Mouse (Mus musculus) embryonic facial prominence, embryonic 12.5 days (tissue): ENCODE measurements around the gene Amigo3. TPM values are rescaled to one million over a fixed set of nuclear protein-coding genes. Genes with fewer than 3 reads are reported as not detected.

Experiments
- ATAC-seq: fragments of 200-750 bp; cut with Nextera tagmentation; 2 replicates; pipeline ENCODE4 v1.8.0; 2017; ENCODE audit not compliant: insufficient number of reproducible peaks, insufficient read depth, low FRiP score, low TSS enrichment
- H3K27ac ChIP-seq: fragments of 300-500 bp; sonication (generic); 2 replicates; pipeline ENCODE4 v1.5.1; 2016; ENCODE audit warnings: mild to moderate bottlenecking
- H3K27me3 ChIP-seq: fragments of 300-500 bp; sonication (generic); 2 replicates; pipeline ENCODE4 v1.6.1; 2016; ENCODE audit warnings: mild to moderate bottlenecking, moderate library complexity
- H3K36me3 ChIP-seq: fragments of 300-500 bp; sonication (generic); 2 replicates; pipeline ENCODE4 v1.6.1; 2016; ENCODE audit warnings: mild to moderate bottlenecking
- H3K4me1 ChIP-seq: fragments of 300-500 bp; sonication (generic); 2 replicates; pipeline ENCODE4 v1.6.1; 2016
- H3K4me2 ChIP-seq: fragments of 300-500 bp; sonication (generic); replicated peaks from 2 replicates; pipeline ENCODE4 v1.6.1; 2016; ENCODE audit warnings: mild to moderate bottlenecking, moderate library complexity
- H3K4me3 ChIP-seq: fragments of 300-500 bp; sonication (generic); 2 replicates; pipeline ENCODE4 v1.5.1; 2016; ENCODE audit warnings: mild to moderate bottlenecking
- H3K9ac ChIP-seq: fragments of 300-500 bp; sonication (generic); 2 replicates; pipeline ENCODE4 v1.6.1; 2016; ENCODE audit warnings: mild to moderate bottlenecking, moderate library complexity
- H3K9me3 ChIP-seq: fragments of 300-500 bp; sonication (generic); 2 replicates; pipeline ENCODE4 v1.6.1; 2016; ENCODE audit warnings: mild to moderate bottlenecking, moderate library complexity
- WGBS: fragments of 180-500 bp; shearing (Covaris S2); methylation state at CpG from one replicate; pipeline ENCODE4 v1.1.7; 2016; 5-methylcytosine and 5-hydroxymethylcytosine counted together
- polyA plus RNA-seq: library from polyadenylated mRNA; unstranded; fragments of >200 nt; fragmentation: Nextera tagmentation; extraction: Ambion mirVana; gene quantifications from 2 replicates; pipeline ENCODE4 v1.2.1, GENCODE M21; 2016

Gene Amigo3
- polyA plus RNA-seq, 1 experiment from 2014 or later = 3.1 TPM

GRCm38 (mm10) chr9:108044751-108045492 lies 8.0 kb upstream of the Amigo3 start:
- Histone ChIP-seq H3K27me3 (no peaks in the 10 kb centered on the region), H3K4me2 (no peak overlapping the region), H3K4me3 (no peak overlapping the region), H3K36me3 (peaks cover 66% of the 10 kb centered on the region), H3K27ac (no peak overlapping the region), H3K9ac (no peak overlapping the region), H3K9me3 (no peaks in the 10 kb centered on the region), H3K4me1 (peaks cover 14% of the 10 kb centered on the region)
- WGBS = 96% methylated on average over 8 of the region's 8 CpGs
- ATAC-seq = no peak

- ATAC-seq = no peak
- H3K27ac ChIP-seq = no peak overlapping the region
- H3K4me1 ChIP-seq = peaks cover 20% of the 10 kb centered on the region
- no peak overlapping the region for H3K9ac ChIP-seq
- H3K36me3 ChIP-seq = peaks cover 65% of the 10 kb centered on the region
- no peak overlapping the region for H3K4me2 ChIP-seq
- H3K9me3 ChIP-seq = no peaks in the 10 kb centered on the region
- 89% methylated on average over 4 of the region's 4 CpGs for WGBS
- H3K4me3 ChIP-seq = no peak overlapping the region
- no peaks in the 10 kb centered on the region for H3K27me3 ChIP-seq
Observed at GRCm38 (mm10) chr9:108046582-108046981, 6.4 kb upstream of the Amigo3 start.

- WGBS = 55% methylated on average over 17 of the region's 17 CpGs
- no peak for ATAC-seq
- no peaks in the 10 kb centered on the region for H3K27me3 ChIP-seq
- peaks cover 60% of the 10 kb centered on the region for H3K36me3 ChIP-seq
- H3K9ac ChIP-seq = 0 out of 2 replicates have a peak overlapping the region, but pooled peaks have one; percentile 70
- H3K4me3 ChIP-seq = peak overlapping the region; percentile 75
- H3K9me3 ChIP-seq = no peaks in the 10 kb centered on the region
- peak overlapping the region; percentile 86 for H3K4me2 ChIP-seq
- 0 out of 2 replicates have a peak overlapping the region, but pooled peaks have one; percentile 14 for H3K27ac ChIP-seq
- H3K4me1 ChIP-seq = peaks cover 24% of the 10 kb centered on the region
Observed at GRCm38 (mm10) chr9:108047601-108048565, 5.1 kb upstream of the Amigo3 start.

GRCm38 (mm10) chr9:108048566-108048955 lies 4.4 kb upstream of the Amigo3 start:
- H3K27ac ChIP-seq = 0 out of 2 replicates have a peak overlapping the region, but pooled peaks have one; percentile 14
- H3K4me1 ChIP-seq = peaks cover 30% of the 10 kb centered on the region
- H3K36me3 ChIP-seq = peaks cover 53% of the 10 kb centered on the region
- peak overlapping the region; percentile 70; the same call in 1 of the 2 replicates for H3K9ac ChIP-seq
- peak overlapping the region; percentile 75 for H3K4me3 ChIP-seq
- WGBS = 2% methylated on average over 18 of the region's 19 CpGs
- H3K4me2 ChIP-seq = peak overlapping the region; percentile 86
- peak; percentile 8 for ATAC-seq
- no peaks in the 10 kb centered on the region for H3K9me3 ChIP-seq
- H3K27me3 ChIP-seq = no peaks in the 10 kb centered on the region

GRCm38 (mm10) chr9:108049016-108049455 lies 3.9 kb upstream of the Amigo3 start, which contains the start of gene Gmppb:
TSS of gene Gmppb (plus strand) at chr9:108049242.
- Histone ChIP-seq H3K36me3 (peaks cover 56% of the 10 kb centered on the region), H3K9ac (peak within 1 kb of the TSS; percentile 70), H3K9me3 (no peaks in the 10 kb centered on the region), H3K4me3 (peak within 1 kb of the TSS; percentile 75), H3K27me3 (no peaks in the 10 kb centered on the region), H3K4me2 (peak within 1 kb of the TSS; percentile 86), H3K4me1 (peaks cover 30% of the 10 kb centered on the region), H3K27ac (peak within 1 kb of the TSS; percentile 50; the same call in 1 of the 2 replicates)
- WGBS = under 1% methylated on average over 38 of the region's 39 CpGs
- peak; percentile 87 for ATAC-seq

- no peaks in the 10 kb centered on the region for H3K27me3 ChIP-seq
- peaks cover 30% of the 10 kb centered on the region for H3K4me1 ChIP-seq
- H3K9me3 ChIP-seq = no peaks in the 10 kb centered on the region
- H3K27ac ChIP-seq = 0 out of 2 replicates have a peak overlapping the region, but pooled peaks have one; percentile 50
- peak overlapping the region; percentile 70 for H3K9ac ChIP-seq
- peak overlapping the region; percentile 75 for H3K4me3 ChIP-seq
- peaks cover 60% of the 10 kb centered on the region for H3K36me3 ChIP-seq
- ATAC-seq = no peak
- H3K4me2 ChIP-seq = peak overlapping the region; percentile 86
- WGBS = 41% methylated on average over 15 of the region's 15 CpGs
Observed at GRCm38 (mm10) chr9:108049561-108050251, 3.3 kb upstream of the Amigo3 start.

- 92% methylated on average over 15 of the region's 15 CpGs for WGBS
- no peaks in the 10 kb centered on the region for H3K9me3 ChIP-seq
- peaks cover 30% of the 10 kb centered on the region for H3K4me1 ChIP-seq
- peaks cover 59% of the 10 kb centered on the region for H3K36me3 ChIP-seq
- no peak for ATAC-seq
- H3K4me3 ChIP-seq = no peak overlapping the region
- no peak overlapping the region for H3K4me2 ChIP-seq
- no peaks in the 10 kb centered on the region for H3K27me3 ChIP-seq
- H3K9ac ChIP-seq = no peak overlapping the region
- H3K27ac ChIP-seq = no peak overlapping the region
Observed at GRCm38 (mm10) chr9:108051184-108051930, 1.6 kb upstream of the Amigo3 start.

- Histone ChIP-seq H3K9me3 (no peaks in the 10 kb centered on the region), H3K27me3 (no peaks in the 10 kb centered on the region), H3K4me1 (peaks cover 30% of the 10 kb centered on the region), H3K4me2 (no peak overlapping the region), H3K36me3 (peaks cover 59% of the 10 kb centered on the region), H3K27ac (no peak overlapping the region), H3K9ac (no peak overlapping the region), H3K4me3 (no peak overlapping the region)
- WGBS = 84% methylated on average over 4 of the region's 4 CpGs
- no peak for ATAC-seq
Observed at GRCm38 (mm10) chr9:108051931-108052220, 1.1 kb upstream of the Amigo3 start.

GRCm38 (mm10) chr9:108052411-108052810 lies 548 bp upstream of the Amigo3 start:
- no peaks in the 10 kb centered on the region for H3K27me3 ChIP-seq
- H3K36me3 ChIP-seq = peaks cover 59% of the 10 kb centered on the region
- no peak overlapping the region for H3K27ac ChIP-seq
- H3K9ac ChIP-seq = no peak overlapping the region
- H3K4me1 ChIP-seq = peaks cover 30% of the 10 kb centered on the region
- ATAC-seq = no peak
- no peak overlapping the region for H3K4me3 ChIP-seq
- no peak overlapping the region for H3K4me2 ChIP-seq
- 71% methylated on average over 7 of the region's 7 CpGs for WGBS
- no peaks in the 10 kb centered on the region for H3K9me3 ChIP-seq

- no peaks in the 10 kb centered on the region for H3K9me3 ChIP-seq
- no peak for ATAC-seq
- no peaks in the 10 kb centered on the region for H3K27me3 ChIP-seq
- H3K4me1 ChIP-seq = peaks cover 21% of the 10 kb centered on the region
- WGBS = 93% methylated on average over 15 of the region's 15 CpGs
- H3K4me2 ChIP-seq = peak overlapping the region; percentile 36
- no peak overlapping the region for H3K27ac ChIP-seq
- peaks cover 69% of the 10 kb centered on the region for H3K36me3 ChIP-seq
- H3K9ac ChIP-seq = no peak overlapping the region
- H3K4me3 ChIP-seq = 0 out of 2 replicates have a peak overlapping the region, but pooled peaks have one; percentile 7
Observed at GRCm38 (mm10) chr9:108053665-108054225, 786 bp downstream of the Amigo3 start.
